Mouse (Mus musculus): ENCODE measurements at regions not wholly inside any gene's neighbourhood (a gene's known extent, or its start where the extent isn't known, plus 50 kb on each side); places are given as distances from the start of the nearest gene placed in this dataset.

DNA sequence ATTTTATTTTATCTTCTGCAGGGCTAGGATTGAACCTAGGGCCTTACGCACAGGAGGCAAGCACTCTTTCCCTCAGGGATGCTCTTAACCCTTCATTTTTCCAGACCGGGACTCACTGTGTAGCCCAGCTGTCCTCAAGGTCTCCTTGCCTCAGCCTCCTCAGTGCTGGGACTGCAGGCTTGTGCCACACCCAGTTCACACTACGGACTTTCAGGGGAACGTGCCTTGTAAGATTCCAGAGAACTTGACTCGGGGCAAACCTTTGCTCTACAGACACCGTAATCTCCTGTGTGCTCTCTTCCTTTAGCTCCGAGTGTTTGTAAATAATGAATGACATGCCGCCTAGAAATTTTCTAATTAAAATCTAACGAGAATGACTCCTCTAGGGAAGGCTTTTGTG lies 68.6 kb upstream of the Rybp start:
- no peak for TF ChIP-seq CTCF (IDR thresholded peaks at IDR 0.05; ENCODE audit: borderline replicate concordance, extremely low read depth, insufficient read depth, insufficient read length)
- TF ChIP-seq POLR2A (IDR thresholded peaks at IDR 0.05; ENCODE audit: borderline replicate concordance, extremely low read depth, insufficient read depth, insufficient read length, poor library complexity, severe bottlenecking) = no peak

All from brain, embryonic 14.5 days (tissue).